Mouse (Mus musculus) thymus, adult 2 months (tissue): Measurements from ENCODE around the gene Atp13a3. TPM values are rescaled to one million over a fixed set of nuclear protein-coding genes. Genes with fewer than 3 reads are reported as not detected.

Experiments used
- DNase-seq: peaks from one replicate; pipeline ENCODE4 v3.0.0; 2021
- H3K27ac ChIP-seq: fragments of 200-500 bp; 2 replicates; pipeline ENCODE4 v1.5.1; 2012; ENCODE audit warnings: low read length, control low read depth; ENCODE audit not compliant: control insufficient read depth, insufficient read depth
- H3K27me3 ChIP-seq: fragments of 200-500 bp; 2 replicates; pipeline ENCODE4 v1.6.1; 2012; ENCODE audit warnings: mild to moderate bottlenecking, low read length, moderate library complexity, mixed read lengths; ENCODE audit not compliant: control insufficient read depth, insufficient read depth
- H3K36me3 ChIP-seq: fragments of 200-500 bp; 2 replicates; pipeline ENCODE4 v1.6.1; 2012; ENCODE audit warnings: mild to moderate bottlenecking, low read length, moderate library complexity; ENCODE audit not compliant: control insufficient read depth, insufficient read depth
- H3K4me1 ChIP-seq: fragments of 200-500 bp; replicated peaks from 2 replicates; pipeline ENCODE4 v1.6.1; 2012; ENCODE audit warnings: low read length; ENCODE audit not compliant: control insufficient read depth, insufficient read depth
- H3K4me3 ChIP-seq: fragments of 200-500 bp; 2 replicates; pipeline ENCODE4 v1.5.1; 2012; ENCODE audit warnings: mild to moderate bottlenecking, low read length, control low read depth, moderate library complexity; ENCODE audit not compliant: control insufficient read depth, insufficient read depth
- CTCF ChIP-seq: fragments of 200-500 bp; IDR thresholded peaks from 2 replicates; pipeline ENCODE4 v1.5.1; 2012; ENCODE audit warnings: mild to moderate bottlenecking, control low read depth, low read length, moderate library complexity, borderline replicate concordance; ENCODE audit not compliant: control insufficient read depth, poor library complexity, insufficient read depth; ENCODE audit errors: extremely low read depth
- POLR2A ChIP-seq: fragments of 200-500 bp; IDR thresholded peaks from 2 replicates; pipeline ENCODE4 v1.6.1; 2012; ENCODE audit warnings: mild to moderate bottlenecking, low read length, control low read depth, moderate library complexity; ENCODE audit not compliant: control insufficient read depth, poor library complexity, insufficient read depth; ENCODE audit errors: extremely low read depth
- WGBS: fragments of 180-500 bp; shearing (Covaris S2); methylation state at CpG from one replicate; pipeline ENCODE4 v1.1.7; 2018; 5-methylcytosine and 5-hydroxymethylcytosine counted together
- polyA plus RNA-seq: library from polyadenylated mRNA; depleted of rRNA; stranded (reverse); fragments of >200 nt; gene quantifications from 2 replicates; pipeline ENCODE4 v1.2.3, GENCODE M21; 2012

Gene Atp13a3
- polyA plus RNA-seq, 1 experiment = 68.1 TPM

- Histone ChIP-seq H3K4me3 (no peak overlapping the region), H3K36me3 (no peaks in the 10 kb centered on the region), H3K4me1 (no peaks in the 10 kb centered on the region), H3K27me3 (no peaks in the 10 kb centered on the region; the same call in 1 of the 2 replicates), H3K27ac (no peak overlapping the region)
- DNase-seq = no peak
- 89% methylated on average over 6 of the region's 6 CpGs for WGBS
- TF ChIP-seq POLR2A (no peak), CTCF (no peak)
These were observed 103.1 kb downstream of the Atp13a3 start for GRCm38 (mm10) chr16:30302686-30303085.

- WGBS = 58% methylated on average over 10 of the region's 10 CpGs
- H3K27me3 ChIP-seq = no peaks in the 10 kb centered on the region
- DNase-seq = no peak
- no peak overlapping the region for H3K27ac ChIP-seq
- H3K4me3 ChIP-seq = no peak overlapping the region
- no peaks in the 10 kb centered on the region for H3K36me3 ChIP-seq
- no peak for TF ChIP-seq POLR2A
- TF ChIP-seq CTCF = no peak
- no peaks in the 10 kb centered on the region for H3K4me1 ChIP-seq
These were observed 106.0 kb downstream of the Atp13a3 start for GRCm38 (mm10) chr16:30299711-30300277.

GRCm38 (mm10) chr16:30297450-30297849, 108.3 kb downstream of the Atp13a3 start:
- TF ChIP-seq POLR2A (no peak), CTCF (no peak)
- DNase-seq = no peak
- no peak overlapping the region for H3K27ac ChIP-seq
- no peak overlapping the region for H3K4me3 ChIP-seq
- no peaks in the 10 kb centered on the region for H3K36me3 ChIP-seq
- WGBS = 95% methylated on average over 7 of the region's 7 CpGs
- H3K27me3 ChIP-seq = no peaks in the 10 kb centered on the region
- no peaks in the 10 kb centered on the region for H3K4me1 ChIP-seq

GRCm38 (mm10) chr16:30296601-30297275, 109.0 kb downstream of the Atp13a3 start:
- no peak overlapping the region for H3K4me3 ChIP-seq
- H3K27ac ChIP-seq = no peak overlapping the region
- no peak for DNase-seq
- WGBS = 91% methylated on average over 11 of the region's 11 CpGs
- H3K4me1 ChIP-seq = no peaks in the 10 kb centered on the region
- TF ChIP-seq POLR2A (no peak), CTCF (no peak)
- H3K27me3 ChIP-seq = no peaks in the 10 kb centered on the region
- no peaks in the 10 kb centered on the region for H3K36me3 ChIP-seq

- no peaks in the 10 kb centered on the region for H3K27me3 ChIP-seq
- no peak for DNase-seq
- TF ChIP-seq POLR2A = no peak
- no peak for TF ChIP-seq CTCF
- 82% methylated on average over 7 of the region's 7 CpGs for WGBS
- no peak overlapping the region for H3K27ac ChIP-seq
- H3K36me3 ChIP-seq = no peaks in the 10 kb centered on the region
- no peaks in the 10 kb centered on the region for H3K4me1 ChIP-seq
- no peak overlapping the region for H3K4me3 ChIP-seq
These were observed 110.7 kb downstream of the Atp13a3 start for GRCm38 (mm10) chr16:30295106-30295505.

- H3K4me1 ChIP-seq = no peaks in the 10 kb centered on the region
- 88% methylated on average over 6 of the region's 6 CpGs for WGBS
These were observed 115.3 kb downstream of the Atp13a3 start for GRCm38 (mm10) chr16:30290436-30290835.

GRCm38 (mm10) chr16:30285701-30286100, 120.1 kb downstream of the Atp13a3 start:
- no peak overlapping the region for H3K27ac ChIP-seq
- 91% methylated on average over 4 of the region's 4 CpGs for WGBS
- TF ChIP-seq CTCF (no peak), POLR2A (no peak)
- peaks cover 5% of the 10 kb centered on the region; the same call in 1 of the 2 replicates for H3K27me3 ChIP-seq
- no peaks in the 10 kb centered on the region for H3K4me1 ChIP-seq
- H3K36me3 ChIP-seq = no peaks in the 10 kb centered on the region
- H3K4me3 ChIP-seq = no peak overlapping the region
- no peak for DNase-seq

More at GRCm38 (mm10) chr16:30290436-30290835, 115.3 kb downstream of the Atp13a3 start:
- Histone ChIP-seq H3K36me3 (no peaks in the 10 kb centered on the region), H3K27me3 (no peaks in the 10 kb centered on the region), H3K4me3 (no peak overlapping the region), H3K27ac (no peak overlapping the region)
- DNase-seq = no peak
- no peak for TF ChIP-seq POLR2A
